Mouse (Mus musculus) kidney, embryonic 16.5 days (tissue): ENCODE measurements around the gene Dock11. TPM values are rescaled to one million over a fixed set of nuclear protein-coding genes. Genes with fewer than 3 reads are reported as not detected.
A peak's percentile ranks its signal among the peaks of the same experiment; 100 is the strongest.

Experiments used
- ATAC-seq: fragments of 200-750 bp; cut with Nextera tagmentation; 2 replicates; pipeline ENCODE4 v1.8.0; 2017; ENCODE audit warnings: moderate TSS enrichment; ENCODE audit not compliant: low FRiP score, low TSS enrichment
- H3K27ac ChIP-seq: fragments of 300-500 bp; sonication (generic); 2 replicates; pipeline ENCODE4 v1.5.1; 2014; ENCODE audit warnings: low read length
- H3K27me3 ChIP-seq: fragments of 300-500 bp; sonication (generic); 2 replicates; pipeline ENCODE4 v1.6.1; 2014; ENCODE audit warnings: low read length, control low read depth, mixed read lengths; ENCODE audit not compliant: insufficient read depth
- H3K36me3 ChIP-seq: fragments of 300-500 bp; sonication (generic); 2 replicates; pipeline ENCODE4 v1.6.1; 2014; ENCODE audit warnings: low read length, control low read depth, mixed read lengths; ENCODE audit not compliant: insufficient read depth
- H3K4me1 ChIP-seq: fragments of 300-500 bp; sonication (generic); 2 replicates; pipeline ENCODE4 v1.6.1; 2014; ENCODE audit warnings: low read length, control low read depth, mixed read lengths; ENCODE audit not compliant: insufficient read depth
- H3K4me2 ChIP-seq: fragments of 300-500 bp; sonication (generic); replicated peaks from 2 replicates; pipeline ENCODE4 v1.6.1; 2014; ENCODE audit warnings: low read depth, low read length
- H3K4me3 ChIP-seq: fragments of 300-500 bp; sonication (generic); 2 replicates; pipeline ENCODE4 v1.5.1; 2014; ENCODE audit warnings: mild to moderate bottlenecking, low read length
- H3K9ac ChIP-seq: fragments of 300-500 bp; sonication (generic); replicated peaks from 2 replicates; pipeline ENCODE4 v1.6.1; 2014; ENCODE audit warnings: low read length
- H3K9me3 ChIP-seq: fragments of 300-500 bp; sonication (generic); 2 replicates; pipeline ENCODE4 v1.6.1; 2016; ENCODE audit warnings: low read length, control low read depth
- WGBS: fragments of 180-500 bp; shearing (Covaris S2); extraction: QIAGEN DNeasy Blood & Tissue Kit; methylation state at CpG from one replicate; pipeline ENCODE4 v1.1.7; 2014; 5-methylcytosine and 5-hydroxymethylcytosine counted together
- polyA plus RNA-seq: library from polyadenylated mRNA; unstranded; fragments of >200 nt; fragmentation: Nextera tagmentation; extraction: Ambion mirVana; gene quantifications from 2 replicates; pipeline ENCODE4 v1.2.1, GENCODE M21; 2015

The Dock11 gene
- polyA plus RNA-seq, 1 experiment from 2014 or later, result 10.9 TPM

GRCm38 (mm10) chrX:35938112-35938511 lies 49.5 kb downstream of the Dock11 start:
- Histone ChIP-seq H3K9me3 (no peaks in the 10 kb centered on the region), H3K27ac (no peak overlapping the region), H3K4me3 (no peak overlapping the region), H3K9ac (no peak overlapping the region), H3K4me1 (no peaks in the 10 kb centered on the region), H3K4me2 (no peak overlapping the region), H3K27me3 (no peaks in the 10 kb centered on the region), H3K36me3 (no peaks in the 10 kb centered on the region)
- no peak for ATAC-seq
- 69% methylated on average over 5 of the region's 5 CpGs for WGBS

- no peak for ATAC-seq
- Histone ChIP-seq H3K9ac (no peak overlapping the region), H3K4me3 (no peak overlapping the region), H3K27ac (no peak overlapping the region), H3K4me2 (no peak overlapping the region), H3K27me3 (no peaks in the 10 kb centered on the region), H3K4me1 (no peaks in the 10 kb centered on the region), H3K36me3 (no peaks in the 10 kb centered on the region), H3K9me3 (no peaks in the 10 kb centered on the region)
- 39% methylated on average over 1 of the region's 1 CpGs for WGBS
These were observed 57.8 kb downstream of the Dock11 start for GRCm38 (mm10) chrX:35946394-35946793.

- Histone ChIP-seq H3K4me3 (no peak overlapping the region), H3K36me3 (no peaks in the 10 kb centered on the region), H3K27me3 (no peaks in the 10 kb centered on the region), H3K4me1 (no peaks in the 10 kb centered on the region), H3K27ac (no peak overlapping the region), H3K9me3 (no peaks in the 10 kb centered on the region), H3K4me2 (no peak overlapping the region), H3K9ac (no peak overlapping the region)
- ATAC-seq, result peak; percentile 76
- 41% methylated on average over 4 of the region's 4 CpGs for WGBS
These were observed 61.5 kb downstream of the Dock11 start for GRCm38 (mm10) chrX:35950135-35950534.

- no peak for ATAC-seq
- H3K27me3 ChIP-seq, result no peaks in the 10 kb centered on the region
- H3K4me3 ChIP-seq, result no peak overlapping the region
- H3K4me2 ChIP-seq, result no peak overlapping the region
- H3K9ac ChIP-seq, result no peak overlapping the region
- H3K27ac ChIP-seq, result no peak overlapping the region
- no peaks in the 10 kb centered on the region for H3K36me3 ChIP-seq
- no peaks in the 10 kb centered on the region for H3K4me1 ChIP-seq
- 73% methylated on average over 3 of the region's 3 CpGs for WGBS
- H3K9me3 ChIP-seq, result no peaks in the 10 kb centered on the region
These were observed 63.3 kb downstream of the Dock11 start for GRCm38 (mm10) chrX:35951945-35952344.

- Histone ChIP-seq H3K4me1 (no peaks in the 10 kb centered on the region), H3K9ac (no peak overlapping the region), H3K27me3 (no peaks in the 10 kb centered on the region), H3K36me3 (no peaks in the 10 kb centered on the region), H3K9me3 (no peaks in the 10 kb centered on the region), H3K27ac (no peak overlapping the region), H3K4me2 (no peak overlapping the region), H3K4me3 (no peak overlapping the region)
- WGBS, result 63% methylated on average over 4 of the region's 4 CpGs
- ATAC-seq, result no peak
These were observed 64.0 kb downstream of the Dock11 start for GRCm38 (mm10) chrX:35952521-35953095.

GRCm38 (mm10) chrX:35956236-35956635 lies 67.6 kb downstream of the Dock11 start:
- Histone ChIP-seq H3K4me3 (no peak overlapping the region), H3K36me3 (no peaks in the 10 kb centered on the region), H3K9me3 (no peaks in the 10 kb centered on the region), H3K4me1 (no peaks in the 10 kb centered on the region), H3K4me2 (no peak overlapping the region), H3K27ac (no peak overlapping the region), H3K27me3 (no peaks in the 10 kb centered on the region), H3K9ac (no peak overlapping the region)
- ATAC-seq, result no peak

- no peak overlapping the region for H3K9ac ChIP-seq
- no peaks in the 10 kb centered on the region for H3K4me1 ChIP-seq
- ATAC-seq, result no peak
- 84% methylated on average over 6 of the region's 6 CpGs for WGBS
- no peaks in the 10 kb centered on the region for H3K27me3 ChIP-seq
- no peaks in the 10 kb centered on the region for H3K9me3 ChIP-seq
- no peak overlapping the region for H3K4me2 ChIP-seq
- H3K4me3 ChIP-seq, result no peak overlapping the region
- H3K27ac ChIP-seq, result no peak overlapping the region
- H3K36me3 ChIP-seq, result no peaks in the 10 kb centered on the region
These were observed 74.5 kb downstream of the Dock11 start for GRCm38 (mm10) chrX:35963087-35963486.

GRCm38 (mm10) chrX:35969276-35969675 lies 80.6 kb downstream of the Dock11 start:
- Histone ChIP-seq H3K27me3 (no peaks in the 10 kb centered on the region), H3K27ac (no peak overlapping the region), H3K4me2 (no peak overlapping the region), H3K9ac (no peak overlapping the region), H3K4me1 (no peaks in the 10 kb centered on the region), H3K4me3 (no peak overlapping the region), H3K36me3 (no peaks in the 10 kb centered on the region), H3K9me3 (no peaks in the 10 kb centered on the region)
- ATAC-seq, result no peak
- WGBS, result 92% methylated on average over 1 of the region's 1 CpGs

GRCm38 (mm10) chrX:35976657-35977056 lies 88.0 kb downstream of the Dock11 start:
- H3K4me3 ChIP-seq, result no peak overlapping the region
- H3K27me3 ChIP-seq, result no peaks in the 10 kb centered on the region
- H3K36me3 ChIP-seq, result no peaks in the 10 kb centered on the region
- H3K27ac ChIP-seq, result no peak overlapping the region
- H3K9me3 ChIP-seq, result no peaks in the 10 kb centered on the region
- no peak overlapping the region for H3K9ac ChIP-seq
- ATAC-seq, result no peak
- WGBS, result 65% methylated on average over 5 of the region's 5 CpGs
- no peak overlapping the region for H3K4me2 ChIP-seq
- no peaks in the 10 kb centered on the region for H3K4me1 ChIP-seq

GRCm38 (mm10) chrX:35987981-35988380 lies 99.3 kb downstream of the Dock11 start:
- Histone ChIP-seq H3K36me3 (no peaks in the 10 kb centered on the region), H3K9me3 (no peaks in the 10 kb centered on the region)
- WGBS, result 90% methylated on average over 1 of the region's 1 CpGs

More at GRCm38 (mm10) chrX:35987981-35988380, 99.3 kb downstream of the Dock11 start:
- ATAC-seq, result no peak
- Histone ChIP-seq H3K9ac (no peak overlapping the region), H3K27ac (no peak overlapping the region), H3K4me3 (no peak overlapping the region), H3K4me1 (no peaks in the 10 kb centered on the region), H3K4me2 (no peak overlapping the region), H3K27me3 (no peaks in the 10 kb centered on the region)
